Mouse (Mus musculus) embryonic facial prominence, embryonic 14.5 days (tissue): ENCODE data around the gene Hmcn2. TPM values are rescaled to one million over a fixed set of nuclear protein-coding genes. Genes with fewer than 3 reads are reported as not detected.

ENCODE experiments used
- ATAC-seq: fragments of 200-750 bp; cut with Nextera tagmentation; 2 replicates; pipeline ENCODE4 v1.8.0; 2017; ENCODE audit warnings: low read depth, moderate number of reproducible peaks, moderate TSS enrichment
- DNase-seq: peaks from one replicate; pipeline ENCODE4 v3.0.0-alpha.2; 2015; ENCODE audit warnings: low spot score
- H3K27ac ChIP-seq: fragments of 300-500 bp; sonication (generic); replicated peaks from 2 replicates; pipeline ENCODE4 v1.5.1; 2014; ENCODE audit warnings: low read depth, mild to moderate bottlenecking, low read length, moderate library complexity
- H3K27me3 ChIP-seq: fragments of 300-500 bp; sonication (generic); replicated peaks from 2 replicates; pipeline ENCODE4 v1.6.1; 2014; ENCODE audit warnings: low read length; ENCODE audit not compliant: control insufficient read depth, insufficient read depth
- H3K36me3 ChIP-seq: fragments of 300-500 bp; sonication (generic); 2 replicates; pipeline ENCODE4 v1.6.1; 2014; ENCODE audit warnings: low read length, mixed read lengths; ENCODE audit not compliant: control insufficient read depth, insufficient read depth
- H3K4me1 ChIP-seq: fragments of 300-500 bp; sonication (generic); 2 replicates; pipeline ENCODE4 v1.6.1; 2014; ENCODE audit warnings: antibody characterized with exemption, low read length; ENCODE audit not compliant: control insufficient read depth, insufficient read depth
- H3K4me2 ChIP-seq: fragments of 300-500 bp; sonication (generic); 2 replicates; pipeline ENCODE4 v1.6.1; 2014; ENCODE audit warnings: low read depth, mild to moderate bottlenecking, low read length, moderate library complexity, mixed read lengths
- H3K4me3 ChIP-seq: fragments of 300-500 bp; sonication (generic); 2 replicates; pipeline ENCODE4 v1.5.1; 2014; ENCODE audit warnings: low read depth, mild to moderate bottlenecking, low read length
- H3K9ac ChIP-seq: fragments of 300-500 bp; sonication (generic); 2 replicates; pipeline ENCODE4 v1.6.1; 2014; ENCODE audit warnings: low read depth, mild to moderate bottlenecking, low read length, moderate library complexity, mixed read lengths
- H3K9me3 ChIP-seq: fragments of 300-500 bp; sonication (generic); 2 replicates; pipeline ENCODE4 v1.6.1; 2016; ENCODE audit warnings: low read length; ENCODE audit not compliant: control insufficient read depth
- WGBS: fragments of 180-500 bp; shearing (Covaris S2); extraction: QIAGEN DNeasy Blood & Tissue Kit; methylation state at CpG from one replicate; pipeline ENCODE4 v1.1.7; 2014; 5-methylcytosine and 5-hydroxymethylcytosine counted together
- polyA plus RNA-seq: library from polyadenylated mRNA; unstranded; fragments of >200 nt; fragmentation: Nextera tagmentation; extraction: Ambion mirVana; gene quantifications from 2 replicates; pipeline ENCODE4 v1.2.1, GENCODE M21; 2014

The Hmcn2 gene
- polyA plus RNA-seq, 1 experiment from 2014 or later = 1.0 TPM

- no peaks in the 10 kb centered on the region for H3K9me3 ChIP-seq
- no peaks in the 10 kb centered on the region for H3K4me1 ChIP-seq
- no peak for DNase-seq
- no peaks in the 10 kb centered on the region for H3K36me3 ChIP-seq
- H3K4me3 ChIP-seq = no peak overlapping the region
- no peak overlapping the region for H3K4me2 ChIP-seq
- no peaks in the 10 kb centered on the region for H3K27me3 ChIP-seq
- no peak overlapping the region for H3K9ac ChIP-seq
- no peak for ATAC-seq
- WGBS = 74% methylated on average over 3 of the region's 3 CpGs
- no peak overlapping the region for H3K27ac ChIP-seq
These were observed 34.2 kb downstream of the Hmcn2 start for GRCm38 (mm10) chr2:31348373-31348772.

GRCm38 (mm10) chr2:31348850-31349249 lies 34.6 kb downstream of the Hmcn2 start:
- DNase-seq (no peak), ATAC-seq (no peak)
- no peak overlapping the region for H3K9ac ChIP-seq
- H3K9me3 ChIP-seq = no peaks in the 10 kb centered on the region
- H3K4me2 ChIP-seq = no peak overlapping the region
- no peaks in the 10 kb centered on the region for H3K36me3 ChIP-seq
- no peak overlapping the region for H3K4me3 ChIP-seq
- WGBS = 76% methylated on average over 5 of the region's 5 CpGs
- no peak overlapping the region for H3K27ac ChIP-seq
- no peaks in the 10 kb centered on the region for H3K4me1 ChIP-seq
- H3K27me3 ChIP-seq = no peaks in the 10 kb centered on the region

- WGBS = 77% methylated on average over 5 of the region's 5 CpGs
- H3K9me3 ChIP-seq = no peaks in the 10 kb centered on the region
- H3K36me3 ChIP-seq = no peaks in the 10 kb centered on the region
- no peak overlapping the region for H3K27ac ChIP-seq
- H3K9ac ChIP-seq = no peak overlapping the region
- no peaks in the 10 kb centered on the region for H3K27me3 ChIP-seq
- H3K4me3 ChIP-seq = no peak overlapping the region
- DNase-seq (no peak), ATAC-seq (no peak)
- no peaks in the 10 kb centered on the region for H3K4me1 ChIP-seq
- no peak overlapping the region for H3K4me2 ChIP-seq
These were observed 42.6 kb downstream of the Hmcn2 start for GRCm38 (mm10) chr2:31356771-31357170.

- ATAC-seq = no peak
- no peak overlapping the region for H3K4me2 ChIP-seq
- 77% methylated on average over 7 of the region's 7 CpGs for WGBS
These were observed 45.1 kb downstream of the Hmcn2 start for GRCm38 (mm10) chr2:31359316-31359715.

GRCm38 (mm10) chr2:31367186-31367585 lies 53.0 kb downstream of the Hmcn2 start:
- H3K4me1 ChIP-seq = no peaks in the 10 kb centered on the region
- H3K27me3 ChIP-seq = no peaks in the 10 kb centered on the region
- no peaks in the 10 kb centered on the region for H3K36me3 ChIP-seq
- H3K9ac ChIP-seq = no peak overlapping the region
- H3K27ac ChIP-seq = no peak overlapping the region
- no peaks in the 10 kb centered on the region for H3K9me3 ChIP-seq
- H3K4me2 ChIP-seq = no peak overlapping the region
- WGBS = 54% methylated on average over 7 of the region's 7 CpGs
- DNase-seq (peak; percentile 22), ATAC-seq (no peak)
- H3K4me3 ChIP-seq = no peak overlapping the region

More at GRCm38 (mm10) chr2:31359316-31359715, 45.1 kb downstream of the Hmcn2 start:
- Histone ChIP-seq H3K27me3 (no peaks in the 10 kb centered on the region), H3K27ac (no peak overlapping the region), H3K4me3 (no peak overlapping the region), H3K9me3 (no peaks in the 10 kb centered on the region), H3K9ac (no peak overlapping the region), H3K4me1 (no peaks in the 10 kb centered on the region), H3K36me3 (no peaks in the 10 kb centered on the region)
- DNase-seq = no peak

- Histone ChIP-seq H3K9ac (no peak overlapping the region), H3K27me3 (no peaks in the 10 kb centered on the region), H3K4me1 (no peaks in the 10 kb centered on the region), H3K4me3 (no peak overlapping the region), H3K27ac (no peak overlapping the region), H3K4me2 (no peak overlapping the region), H3K36me3 (no peaks in the 10 kb centered on the region), H3K9me3 (no peaks in the 10 kb centered on the region)
- DNase-seq = no peak
- 86% methylated on average over 9 of the region's 9 CpGs for WGBS
- ATAC-seq = no peak
These were observed 57.2 kb downstream of the Hmcn2 start for GRCm38 (mm10) chr2:31371396-31371795.

- no peak overlapping the region for H3K9ac ChIP-seq
- DNase-seq (no peak), ATAC-seq (no peak)
- no peak overlapping the region for H3K4me3 ChIP-seq
- H3K4me2 ChIP-seq = no peak overlapping the region
- no peaks in the 10 kb centered on the region for H3K9me3 ChIP-seq
- 98% methylated on average over 4 of the region's 4 CpGs for WGBS
- no peaks in the 10 kb centered on the region for H3K36me3 ChIP-seq
- H3K27ac ChIP-seq = no peak overlapping the region
- H3K27me3 ChIP-seq = no peaks in the 10 kb centered on the region
- no peaks in the 10 kb centered on the region for H3K4me1 ChIP-seq
These were observed 58.0 kb downstream of the Hmcn2 start for GRCm38 (mm10) chr2:31372186-31372585.

- 70% methylated on average over 1 of the region's 1 CpGs for WGBS
- DNase-seq = no peak
- no peak overlapping the region for H3K4me2 ChIP-seq
These were observed 60.2 kb downstream of the Hmcn2 start for GRCm38 (mm10) chr2:31374415-31374814.

GRCm38 (mm10) chr2:31376057-31376456 lies 61.8 kb downstream of the Hmcn2 start:
- ATAC-seq = no peak
- Histone ChIP-seq H3K27ac (no peak overlapping the region), H3K9ac (no peak overlapping the region), H3K27me3 (no peaks in the 10 kb centered on the region), H3K36me3 (no peaks in the 10 kb centered on the region), H3K9me3 (no peaks in the 10 kb centered on the region), H3K4me3 (no peak overlapping the region), H3K4me1 (no peaks in the 10 kb centered on the region), H3K4me2 (no peak overlapping the region)
- WGBS = 27% methylated on average over 3 of the region's 3 CpGs
- DNase-seq = no peak

More at GRCm38 (mm10) chr2:31374415-31374814, 60.2 kb downstream of the Hmcn2 start:
- H3K4me1 ChIP-seq = no peaks in the 10 kb centered on the region
- H3K4me3 ChIP-seq = no peak overlapping the region
- H3K27ac ChIP-seq = no peak overlapping the region
- no peak for ATAC-seq
- no peak overlapping the region for H3K9ac ChIP-seq
- H3K27me3 ChIP-seq = no peaks in the 10 kb centered on the region
- no peaks in the 10 kb centered on the region for H3K36me3 ChIP-seq
- no peaks in the 10 kb centered on the region for H3K9me3 ChIP-seq
